Mouse (Mus musculus) liver, postnatal 0 days (tissue): ENCODE measurements around the gene Aadacl3.

Experiments used
- CTCF ChIP-seq: sonication (generic); IDR thresholded peaks from 2 replicates; pipeline ENCODE4 v1.5.1; 2016; ENCODE audit warnings: antibody characterized with exemption, low read depth
- EP300 ChIP-seq: IDR thresholded peaks from 2 replicates; pipeline ENCODE4 v1.6.1; 2016; ENCODE audit warnings: antibody characterized with exemption, low read depth, mild to moderate bottlenecking

DNA sequence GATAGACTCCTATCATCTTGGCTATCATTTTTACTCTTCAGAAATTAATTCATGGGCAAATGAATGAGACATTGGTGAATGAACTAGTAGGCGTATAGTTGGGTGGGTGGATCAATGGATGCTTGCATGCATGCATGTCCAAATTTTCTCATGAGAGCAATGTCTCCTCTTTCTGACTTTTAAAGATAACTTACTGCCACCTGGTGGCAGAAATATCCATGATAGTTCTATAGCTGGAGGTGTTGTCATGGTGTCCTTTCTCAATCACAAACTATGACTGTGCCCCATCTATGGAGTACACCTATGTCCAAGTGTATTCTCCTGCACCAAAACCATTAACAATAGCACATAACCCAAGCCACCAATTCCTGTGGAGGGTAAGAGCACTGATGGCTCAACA, 43.0 kb upstream of the Aadacl3 start:
- no peak for TF ChIP-seq CTCF
- TF ChIP-seq EP300, result no peak
